Mouse (Mus musculus): ENCODE measurements around the gene Kcnk6. TPM values are rescaled to one million over a fixed set of nuclear protein-coding genes. Genes with fewer than 3 reads are reported as not detected.
"Not testable (repeated sequence)": the region's sequence is repeated elsewhere in the genome, so short reads cannot be mapped to it uniquely, and the experiment has no call there.

Kcnk6 gene
- polyA plus RNA-seq, 1 experiment: not detected

DNA sequence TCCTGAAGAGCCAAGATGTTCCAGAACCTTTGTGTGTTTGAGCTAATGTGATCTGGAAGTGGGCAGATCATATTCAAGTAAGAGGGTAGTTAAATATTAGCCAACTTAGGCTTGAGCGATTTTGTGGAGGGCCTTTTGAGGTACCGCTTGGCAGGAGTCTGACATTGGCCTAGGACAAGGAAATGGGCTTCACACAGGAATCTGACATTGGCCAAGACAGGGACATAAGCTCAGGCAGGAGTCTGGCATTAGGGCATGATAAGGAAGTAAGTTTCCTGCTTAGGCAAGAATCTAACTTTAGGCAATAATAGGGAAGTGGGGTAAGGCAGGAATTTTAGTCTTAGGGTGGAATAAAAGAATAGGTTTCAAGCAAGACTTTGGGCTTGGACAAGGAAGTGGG, 18.1 kb downstream of the Kcnk6 start:
- Histone ChIP-seq H3K27ac (ENCODE audit: insufficient read depth, low read depth, low read length) (no peak overlapping the region), H3K4me1 (ENCODE audit: control insufficient read depth, insufficient read depth, low read length) (peaks cover 21% of the 10 kb centered on the region), H3K4me3 (ENCODE audit: insufficient read depth, low read depth, low read length) (no peak overlapping the region)
- TF ChIP-seq POLR2A (IDR thresholded peaks at IDR 0.05; ENCODE audit: insufficient read depth, low read depth, low read length) (no peak), CTCF (IDR thresholded peaks at IDR 0.05; ENCODE audit: insufficient read depth, low read depth, low read length) (no peak)
- 70% methylated on average over 2 of the region's 2 CpGs for WGBS

DNA sequence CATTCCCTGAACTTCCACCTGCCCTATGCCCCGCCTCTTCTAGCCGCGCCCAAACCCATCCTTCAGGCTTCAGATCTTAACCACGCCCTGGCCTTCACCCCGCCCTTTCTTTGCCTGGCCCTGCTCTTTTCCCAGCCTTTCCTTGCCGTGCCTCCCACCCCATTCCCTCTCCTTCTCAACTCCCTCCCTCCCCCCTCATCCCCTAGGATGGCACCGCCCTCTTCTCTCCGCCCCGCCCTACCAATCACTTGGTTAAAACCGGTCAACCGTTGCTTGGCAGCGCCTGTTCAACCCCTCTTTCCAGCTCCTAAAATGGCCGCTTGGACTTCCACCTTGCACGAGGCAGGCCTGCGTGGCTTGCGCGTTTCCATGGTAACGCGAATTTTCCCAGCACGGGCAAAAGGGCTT, 18.6 kb downstream of the Kcnk6 start, which contains the start of gene Catsperg1:
Gene Catsperg1 (minus strand): TSS at position 361 of the 408 bp plus-strand sequence.
- 4% methylated on average over 20 of the region's 20 CpGs for WGBS
- Histone ChIP-seq H3K27ac (ENCODE audit: insufficient read depth, low read depth, low read length) (no peak within 1 kb of the TSS), H3K4me3 (ENCODE audit: insufficient read depth, low read depth, low read length) (peak within 1 kb of the TSS; percentile 28), H3K4me1 (ENCODE audit: control insufficient read depth, insufficient read depth, low read length) (peaks cover 21% of the 10 kb centered on the region)
- TF ChIP-seq CTCF (IDR thresholded peaks at IDR 0.05; ENCODE audit: insufficient read depth, low read depth, low read length) (no peak), POLR2A (IDR thresholded peaks at IDR 0.05; ENCODE audit: insufficient read depth, low read depth, low read length) (no peak)

DNA sequence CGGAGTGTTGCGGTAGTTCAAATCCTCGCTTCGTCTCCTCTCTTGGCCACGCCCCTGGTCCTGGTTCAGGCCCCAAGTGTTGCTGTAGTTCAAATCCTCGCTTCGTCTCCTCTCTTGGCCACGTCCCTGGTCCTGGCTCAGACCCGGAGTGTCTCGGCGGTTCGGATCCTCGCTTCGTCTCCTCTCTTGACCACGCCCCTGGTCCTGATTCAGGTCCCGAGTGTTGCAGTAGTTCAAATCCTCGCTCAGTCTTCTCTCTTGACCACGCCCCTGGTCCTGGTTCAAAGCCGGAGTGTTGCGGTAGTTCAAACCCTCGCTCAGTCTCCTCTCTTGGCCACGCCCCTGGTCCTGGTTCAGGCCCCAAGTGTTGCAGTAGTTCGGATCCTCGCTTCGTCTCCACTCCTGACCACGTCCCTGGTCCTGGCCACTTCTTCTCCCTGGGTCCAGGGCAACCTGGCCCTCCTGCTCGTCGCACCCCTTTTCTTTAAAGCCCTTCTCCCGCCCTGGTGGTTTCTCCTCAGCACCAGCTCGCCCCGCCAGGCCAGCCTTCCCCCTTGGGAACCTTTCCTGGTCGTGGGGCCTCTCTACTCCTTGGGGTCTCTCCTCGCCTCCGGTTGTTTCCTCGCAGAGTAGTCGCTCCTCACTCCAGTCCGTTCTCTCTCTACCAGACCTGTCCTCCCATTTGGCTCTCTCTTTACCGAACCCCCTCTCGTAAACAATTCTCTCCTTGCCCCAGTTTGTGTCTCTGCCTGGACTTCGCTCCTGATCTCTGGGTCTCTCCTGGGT, 19.3 kb downstream of the Kcnk6 start:
- WGBS: 29% methylated on average over 40 of the region's 40 CpGs
- Histone ChIP-seq H3K4me3 (ENCODE audit: insufficient read depth, low read depth, low read length) (peak overlapping the region; percentile 28), H3K4me1 (ENCODE audit: control insufficient read depth, insufficient read depth, low read length) (peaks cover 21% of the 10 kb centered on the region)
- H3K27ac ChIP-seq (ENCODE audit: insufficient read depth, low read depth, low read length): not testable (repeated sequence)

DNA sequence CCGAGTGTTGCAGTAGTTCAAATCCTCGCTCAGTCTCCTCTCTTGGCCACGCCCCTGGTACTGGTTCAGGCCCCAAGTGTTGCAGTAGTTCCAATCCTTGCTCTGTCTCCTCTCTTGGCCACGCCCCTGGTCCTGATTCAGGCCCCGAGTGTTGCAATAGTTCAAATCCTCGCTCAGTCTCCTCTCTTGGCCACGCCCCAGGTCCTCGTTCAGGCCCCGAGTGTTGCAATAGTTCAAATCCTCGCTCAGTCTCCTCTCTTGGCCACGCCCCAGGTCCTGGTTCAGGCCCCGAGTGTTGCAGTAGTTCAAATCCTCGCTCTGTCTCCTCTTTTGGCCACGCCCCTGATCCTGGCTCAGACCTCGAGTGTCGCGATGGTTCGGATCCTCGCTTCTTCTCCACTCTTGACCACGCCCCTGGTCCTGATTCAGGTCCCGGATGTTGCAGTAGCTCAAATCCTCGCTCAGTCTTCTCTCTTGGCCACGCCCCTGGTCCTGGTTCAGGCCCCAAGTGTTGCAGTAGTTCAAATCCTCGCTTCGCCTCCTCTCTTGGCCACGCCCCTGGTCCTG, 20.0 kb downstream of the Kcnk6 start:
- no peak overlapping the region for H3K4me3 ChIP-seq (ENCODE audit: insufficient read depth, low read depth, low read length)
- TF ChIP-seq POLR2A (IDR thresholded peaks at IDR 0.05; ENCODE audit: insufficient read depth, low read depth, low read length) (no peak), CTCF (IDR thresholded peaks at IDR 0.05; ENCODE audit: insufficient read depth, low read depth, low read length) (no peak)
- peaks cover 21% of the 10 kb centered on the region for H3K4me1 ChIP-seq (ENCODE audit: control insufficient read depth, insufficient read depth, low read length)
- 32% methylated on average over 26 of the region's 26 CpGs for WGBS
- H3K27ac ChIP-seq (ENCODE audit: insufficient read depth, low read depth, low read length): no peak overlapping the region

DNA sequence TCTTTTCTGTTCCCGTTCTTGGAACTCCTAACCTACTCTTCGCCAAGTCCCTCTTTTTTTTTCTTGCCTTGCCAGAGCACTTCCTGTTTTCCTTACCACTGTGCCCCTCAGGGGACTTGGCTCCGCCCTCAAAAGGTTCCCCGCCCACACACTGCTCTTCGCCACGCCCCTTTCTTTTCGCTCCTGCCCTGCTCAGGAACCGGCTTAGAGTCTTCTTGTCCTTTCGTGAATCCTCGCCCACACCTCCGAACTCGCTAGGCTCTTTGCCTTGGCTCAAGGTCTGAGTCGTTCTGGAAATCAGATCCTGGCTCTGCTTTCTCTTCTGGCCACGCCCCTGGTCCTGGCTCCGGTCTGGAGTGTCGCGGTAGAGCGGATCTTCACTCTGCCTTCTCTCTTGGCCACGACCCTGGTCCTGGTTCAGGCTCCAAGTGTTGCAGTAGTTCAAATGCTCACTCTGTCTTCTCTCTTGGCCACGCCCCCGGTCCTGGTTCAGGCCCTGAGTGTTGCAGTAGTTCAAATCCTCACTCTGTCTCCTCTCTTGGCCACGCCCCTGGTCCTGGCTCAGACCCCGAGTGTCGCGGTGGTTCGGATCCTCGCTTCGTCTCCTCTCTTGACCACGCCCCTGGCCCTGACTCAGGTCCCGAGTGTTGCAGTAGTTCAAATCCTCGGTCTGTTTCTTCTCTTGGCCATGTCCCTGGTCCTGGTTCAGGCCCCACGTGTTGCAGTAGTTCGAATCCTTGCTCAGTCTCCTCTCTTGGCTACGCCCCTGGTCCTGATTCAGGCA, 20.7 kb downstream of the Kcnk6 start:
- TF ChIP-seq POLR2A (IDR thresholded peaks at IDR 0.05; ENCODE audit: insufficient read depth, low read depth, low read length) (no peak), CTCF (IDR thresholded peaks at IDR 0.05; ENCODE audit: insufficient read depth, low read depth, low read length) (no peak)
- no peak overlapping the region for H3K27ac ChIP-seq (ENCODE audit: insufficient read depth, low read depth, low read length)
- H3K4me1 ChIP-seq (ENCODE audit: control insufficient read depth, insufficient read depth, low read length): peaks cover 21% of the 10 kb centered on the region
- peak overlapping the region; percentile 16 for H3K4me3 ChIP-seq (ENCODE audit: insufficient read depth, low read depth, low read length)
- 7% methylated on average over 34 of the region's 34 CpGs for WGBS

DNA sequence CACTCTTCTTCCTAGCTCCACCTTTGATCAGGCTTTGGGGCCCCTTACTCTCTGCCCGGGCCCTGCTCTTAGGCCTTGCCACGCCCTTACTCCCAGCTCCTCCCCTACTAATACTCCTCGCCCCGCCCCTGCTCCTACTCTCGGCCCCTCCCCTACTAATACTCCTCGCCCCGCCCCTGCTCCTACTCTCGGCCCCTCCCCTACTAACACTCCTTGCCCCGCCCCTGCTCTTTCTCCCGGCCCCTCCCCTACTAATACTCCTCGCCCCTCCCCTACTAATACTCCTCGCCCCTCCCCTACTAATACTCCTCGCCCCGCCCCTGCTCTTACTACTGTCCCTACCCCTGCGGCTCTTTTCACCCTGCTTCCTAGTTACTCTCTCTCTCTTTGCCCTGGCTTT, 21.3 kb downstream of the Kcnk6 start:
- not testable (repeated sequence) for H3K27ac ChIP-seq (ENCODE audit: insufficient read depth, low read depth, low read length)
- WGBS: 24% methylated on average over 14 of the region's 15 CpGs
- peak overlapping the region; percentile 16 for H3K4me3 ChIP-seq (ENCODE audit: insufficient read depth, low read depth, low read length)
- H3K4me1 ChIP-seq (ENCODE audit: control insufficient read depth, insufficient read depth, low read length): peaks cover 21% of the 10 kb centered on the region

DNA sequence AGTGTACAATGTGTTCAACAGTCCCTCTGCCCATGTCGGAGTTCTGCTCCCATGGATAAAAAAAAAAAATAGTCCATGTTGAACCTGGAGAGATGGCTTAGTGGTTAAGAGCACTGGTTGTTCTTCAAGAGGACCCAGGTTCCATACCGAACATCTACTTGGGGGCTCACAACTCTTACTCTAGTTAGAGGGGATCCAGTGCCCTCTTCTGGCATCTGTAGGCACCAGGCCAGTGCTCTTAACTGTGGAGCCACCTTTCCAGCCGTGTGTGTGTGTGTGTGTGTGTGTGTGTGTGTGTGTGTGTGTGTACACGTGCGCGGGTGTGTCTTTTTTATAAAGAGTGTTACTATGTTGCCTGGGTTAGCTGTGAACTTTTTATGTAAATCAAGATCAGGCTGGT, 29.7 kb downstream of the Kcnk6 start:
- Histone ChIP-seq H3K4me1 (ENCODE audit: control insufficient read depth, insufficient read depth, low read length) (no peaks in the 10 kb centered on the region), H3K27ac (ENCODE audit: insufficient read depth, low read depth, low read length) (no peak overlapping the region), H3K4me3 (ENCODE audit: insufficient read depth, low read depth, low read length) (no peak overlapping the region)
- 75% methylated on average over 6 of the region's 6 CpGs for WGBS
- TF ChIP-seq CTCF (IDR thresholded peaks at IDR 0.05; ENCODE audit: insufficient read depth, low read depth, low read length) (no peak), POLR2A (IDR thresholded peaks at IDR 0.05; ENCODE audit: insufficient read depth, low read depth, low read length) (no peak)

DNA sequence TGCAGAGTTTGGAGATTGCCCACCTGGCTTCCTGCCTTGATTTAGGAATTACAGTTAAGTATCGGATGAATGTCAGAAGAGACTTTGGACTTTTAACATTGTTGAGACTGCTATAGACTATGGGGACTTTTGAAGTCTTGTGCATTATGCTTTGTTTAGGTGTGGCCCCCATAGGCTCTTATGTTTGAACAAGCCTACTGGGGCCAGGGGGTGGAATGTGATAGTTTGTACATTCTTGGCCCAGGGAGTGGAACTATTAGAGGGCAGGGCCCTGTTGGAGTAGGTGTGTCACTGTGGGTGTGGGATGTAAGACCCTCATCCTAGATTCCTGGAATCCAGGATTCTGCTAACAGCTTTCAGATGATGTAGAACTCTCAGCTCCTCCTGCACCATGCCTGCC, 38.1 kb downstream of the Kcnk6 start:
- not testable (repeated sequence) for H3K27ac ChIP-seq (ENCODE audit: insufficient read depth, low read depth, low read length); H3K4me3 ChIP-seq (ENCODE audit: insufficient read depth, low read depth, low read length); H3K4me1 ChIP-seq (ENCODE audit: control insufficient read depth, insufficient read depth, low read length)
- WGBS: 100% methylated on average over 1 of the region's 1 CpGs

DNA sequence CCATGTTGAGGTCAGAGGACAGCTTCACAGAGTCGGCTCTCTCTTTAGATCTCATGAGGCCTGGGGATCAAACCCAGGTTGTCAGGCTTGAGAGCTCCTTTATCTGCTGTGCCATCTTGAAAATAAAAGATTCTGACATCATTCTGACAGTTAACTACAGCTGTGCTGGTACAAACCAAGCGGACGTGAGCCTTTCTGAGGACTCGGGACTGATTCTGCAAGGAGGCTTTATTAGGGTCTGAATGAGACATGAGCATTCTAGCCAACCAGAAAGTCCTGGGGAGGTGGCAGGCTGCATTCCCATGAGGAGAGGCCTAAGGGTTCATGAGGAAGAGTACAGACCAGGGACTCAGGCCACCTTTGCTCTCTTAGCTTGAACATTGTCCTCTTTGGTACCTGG, 51.0 kb downstream of the Kcnk6 start:
- H3K27ac ChIP-seq (ENCODE audit: insufficient read depth, low read depth, low read length); H3K4me3 ChIP-seq (ENCODE audit: insufficient read depth, low read depth, low read length); H3K4me1 ChIP-seq (ENCODE audit: control insufficient read depth, insufficient read depth, low read length): not testable (repeated sequence)
- 81% methylated on average over 4 of the region's 4 CpGs for WGBS

Data from olfactory bulb, adult 2 months (tissue).